In the genomic region with DNA sequence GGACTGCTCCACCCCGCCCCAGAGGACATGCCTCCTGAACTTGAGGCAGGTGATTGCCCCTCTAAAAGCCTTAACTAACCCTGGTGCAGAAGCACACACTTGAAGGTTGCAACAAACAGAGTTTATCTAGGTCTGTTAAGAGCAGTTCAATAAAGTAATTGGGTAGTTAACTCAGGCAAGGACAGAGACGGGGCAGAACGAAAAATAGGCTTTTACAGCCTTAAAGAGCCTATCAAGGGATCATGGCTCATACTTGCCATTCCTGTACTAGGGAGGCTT, we compare ENCODE assay signal across 11 mouse cellular contexts. TPM values are rescaled to one million over a fixed set of nuclear protein-coding genes. Genes with fewer than 3 reads are reported as not detected.
DNase-seq lines count a peak whose midpoint lies in the region; ATAC-seq and TF ChIP-seq lines count a peak whose summit lies in the region.
"Had no signal": no experiment of that assay in that cellular context is flagged by ENCODE, and none has a peak within 500 bp of the region (broad histone marks: within the 10 kb centered on the region; RNA-seq: fewer than 3 reads in every experiment).

No protein-coding gene starts in this region.

- H3K36me3 ChIP-seq in heart, postnatal 0 days (replicated peaks; ENCODE audit: control insufficient read depth, insufficient read depth, low read length), result 0 out of 2 replicates have a peak, but pooled peaks cover 10% of the 10 kb centered on the region
- peaks cover 6% of the 10 kb centered on the region; the same call in 1 of the 2 replicates for H3K36me3 ChIP-seq in midbrain, embryonic 15.5 days (replicated peaks)
- peaks cover 22% of the 10 kb centered on the region for H3K36me3 ChIP-seq in midbrain, embryonic 13.5 days
- H3K36me3 ChIP-seq in intestine, embryonic 15.5 days, result peaks cover 8% of the 10 kb centered on the region; the same call in 1 of the 2 replicates
- H3K36me3 ChIP-seq in stomach, embryonic 14.5 days (ENCODE audit: control insufficient read depth, insufficient read depth, low read length), result peaks cover 14% of the 10 kb centered on the region

- H3K4me2 ChIP-seq in heart, postnatal 0 days (ENCODE audit: low read depth, low read length), result peak overlapping the region; percentile 74; the same call in 1 of the 2 replicates
- peak overlapping the region; percentile 42; the same call in 1 of the 2 replicates for H3K4me2 ChIP-seq in midbrain, embryonic 15.5 days
- no peak overlapping the region for H3K4me2 ChIP-seq in midbrain, embryonic 13.5 days (replicated peaks)
- H3K4me2 ChIP-seq in intestine, embryonic 15.5 days (replicated peaks), result peak overlapping the region; percentile 63
- H3K4me2 ChIP-seq in stomach, embryonic 14.5 days (replicated peaks; ENCODE audit: low read depth, low read length), result 0 out of 2 replicates have a peak overlapping the region, but pooled peaks have one; percentile 51

- H3K9ac ChIP-seq in heart, postnatal 0 days (replicated peaks; ENCODE audit: low read depth, low read length), result peak overlapping the region; percentile 64; the same call in 1 of the 2 replicates
- H3K9ac ChIP-seq in midbrain, embryonic 15.5 days, result no peak overlapping the region
- no peak overlapping the region for H3K9ac ChIP-seq in midbrain, embryonic 13.5 days (replicated peaks)
- H3K9ac ChIP-seq in intestine, embryonic 15.5 days, result no peak overlapping the region
- no peak overlapping the region for H3K9ac ChIP-seq in stomach, embryonic 14.5 days (replicated peaks; ENCODE audit: low read depth, low read length)

- DNase-seq in heart, postnatal 0 days (ENCODE audit: low spot score), result no peak
- DNase-seq in heart, adult 11 months, result no peak
- DNase-seq in ovary, postnatal 14 days (ENCODE audit: low spot score), result no peak
- DNase-seq: gastrocnemius, postnatal 10 days had no signal

- no peak for TF ChIP-seq CTCF in heart, postnatal 0 days (IDR thresholded peaks at IDR 0.05; ENCODE audit: low read depth)

- no peak for TF ChIP-seq EP300 in heart, postnatal 0 days (IDR thresholded peaks at IDR 0.05; ENCODE audit: low read depth)

- no peaks in the 10 kb centered on the region for H3K27me3 ChIP-seq in heart, postnatal 0 days (ENCODE audit: control insufficient read depth, insufficient read depth, low read length)
- no peaks in the 10 kb centered on the region for H3K27me3 ChIP-seq in midbrain, embryonic 15.5 days (replicated peaks)
- H3K27me3 ChIP-seq in midbrain, embryonic 13.5 days, result no peaks in the 10 kb centered on the region
- H3K27me3 ChIP-seq in intestine, embryonic 15.5 days (replicated peaks), result no peaks in the 10 kb centered on the region
- H3K27me3 ChIP-seq in stomach, embryonic 14.5 days (ENCODE audit: control insufficient read depth, insufficient read depth, low read length), result no peaks in the 10 kb centered on the region

- ATAC-seq in heart, postnatal 0 days (ENCODE audit: insufficient read depth, low read depth), result no peak
- no peak for ATAC-seq in midbrain, embryonic 15.5 days (replicated peaks)
- ATAC-seq in midbrain, embryonic 13.5 days, result no peak
- ATAC-seq in intestine, embryonic 15.5 days, result no peak
- ATAC-seq in stomach, embryonic 14.5 days (ENCODE audit: insufficient number of reproducible peaks, insufficient read depth, low FRiP score, low read depth), result no peak
- ATAC-seq in granulocyte monocyte progenitor cell, adult 5-6 weeks (replicated peaks; ENCODE audit: poor library complexity, severe bottlenecking), result no peak

- WGBS in heart, postnatal 0 days, result 66% methylated on average over 3 of the region's 3 CpGs
- WGBS in midbrain, embryonic 15.5 days, result 78% methylated on average over 3 of the region's 3 CpGs
- 72% methylated on average over 3 of the region's 3 CpGs for WGBS in midbrain, embryonic 13.5 days
- 45% methylated on average over 3 of the region's 3 CpGs for WGBS in intestine, embryonic 15.5 days
- 60% methylated on average over 3 of the region's 3 CpGs for WGBS in stomach, embryonic 14.5 days

- peak overlapping the region; percentile 47; the same call in 1 of the 2 replicates for H3K4me3 ChIP-seq in heart, postnatal 0 days (ENCODE audit: low read depth, low read length)
- H3K4me3 ChIP-seq in midbrain, embryonic 15.5 days, result no peak overlapping the region
- no peak overlapping the region for H3K4me3 ChIP-seq in midbrain, embryonic 13.5 days (replicated peaks)
- H3K4me3 ChIP-seq in intestine, embryonic 15.5 days (replicated peaks), result no peak overlapping the region
- no peak overlapping the region for H3K4me3 ChIP-seq in stomach, embryonic 14.5 days (ENCODE audit: low read depth, low read length)

- H3K4me1 ChIP-seq in heart, postnatal 0 days (ENCODE audit: control insufficient read depth, insufficient read depth), result peaks cover 14% of the 10 kb centered on the region
- H3K4me1 ChIP-seq in midbrain, embryonic 15.5 days, result peaks cover 39% of the 10 kb centered on the region
- H3K4me1 ChIP-seq in midbrain, embryonic 13.5 days (replicated peaks), result peaks cover 54% of the 10 kb centered on the region
- peaks cover 42% of the 10 kb centered on the region for H3K4me1 ChIP-seq in intestine, embryonic 15.5 days (replicated peaks)
- peaks cover 26% of the 10 kb centered on the region for H3K4me1 ChIP-seq in stomach, embryonic 14.5 days (ENCODE audit: control insufficient read depth, insufficient read depth, low read length)

- H3K9me3 ChIP-seq in heart, postnatal 0 days (replicated peaks; ENCODE audit: control insufficient read depth, low read length), result no peaks in the 10 kb centered on the region
- no peaks in the 10 kb centered on the region for H3K9me3 ChIP-seq in midbrain, embryonic 15.5 days
- no peaks in the 10 kb centered on the region for H3K9me3 ChIP-seq in midbrain, embryonic 13.5 days
- no peaks in the 10 kb centered on the region for H3K9me3 ChIP-seq in intestine, embryonic 15.5 days
- no peaks in the 10 kb centered on the region for H3K9me3 ChIP-seq in stomach, embryonic 14.5 days (ENCODE audit: control insufficient read depth, low read depth, low read length)

- H3K27ac ChIP-seq in heart, postnatal 0 days (ENCODE audit: low read depth), result peak overlapping the region; percentile 63; the same call in 1 of the 2 replicates
- H3K27ac ChIP-seq in midbrain, embryonic 15.5 days, result no peak overlapping the region
- no peak overlapping the region for H3K27ac ChIP-seq in midbrain, embryonic 13.5 days
- peak overlapping the region; percentile 82 for H3K27ac ChIP-seq in intestine, embryonic 15.5 days
- H3K27ac ChIP-seq in stomach, embryonic 14.5 days (ENCODE audit: low read length), result peak overlapping the region; percentile 48; the same call in 1 of the 2 replicates

RNA-seq across cellular contexts. Expression of a gene that starts 2.1 kb away (rescaled TPM):
- 50.0 and 51.3 TPM in 2 replicates for total RNA-seq in heart, postnatal 0 days (2014; rRNA removed; ENCODE audit: low replicate concordance)
- 7.1 and 7.3 TPM in 2 replicates for polyA plus RNA-seq in heart, postnatal 0 days (2015; fragmentation: Nextera tagmentation; extraction: Ambion mirVana)
- 33.4 and 40.2 TPM in 2 replicates for polyA plus RNA-seq in midbrain, embryonic 15.5 days (2015; fragmentation: Nextera tagmentation; extraction: Ambion mirVana)
- polyA plus RNA-seq in midbrain, embryonic 13.5 days (2015; fragmentation: Nextera tagmentation; extraction: Ambion mirVana), result 21.6 and 29.4 TPM in 2 replicates
- 24.5 and 24.6 TPM in 2 replicates for polyA plus RNA-seq in intestine, embryonic 15.5 days (2015; fragmentation: Nextera tagmentation; extraction: Ambion mirVana)
- 22.7 and 25.5 TPM in 2 replicates for polyA plus RNA-seq in stomach, embryonic 14.5 days (2014; fragmentation: Nextera tagmentation; extraction: Ambion mirVana)
- total RNA-seq in granulocyte monocyte progenitor cell, adult 5-6 weeks (2014; fragmentation: Nextera tagmentation), result 14.5 and 24.3 TPM in 2 replicates
- total RNA-seq in granulocyte monocyte progenitor cell, adult 5-6 weeks (2017), result 8.4 and 17.5 TPM in 2 replicates

RNA-seq across cellular contexts. Expression of a gene that starts 10.7 kb away (rescaled TPM):
- 0.08 and 0.34 TPM in 2 replicates for total RNA-seq in heart, postnatal 0 days (2014; rRNA removed; ENCODE audit: low replicate concordance)
- polyA plus RNA-seq in heart, postnatal 0 days (2015; fragmentation: Nextera tagmentation; extraction: Ambion mirVana), result 0.79 and 1.2 TPM in 2 replicates
- polyA plus RNA-seq in midbrain, embryonic 15.5 days (2015; fragmentation: Nextera tagmentation; extraction: Ambion mirVana), result 5.8 and 6.2 TPM in 2 replicates
- 3.8 and 4.2 TPM in 2 replicates for polyA plus RNA-seq in midbrain, embryonic 13.5 days (2015; fragmentation: Nextera tagmentation; extraction: Ambion mirVana)
- polyA plus RNA-seq in intestine, embryonic 15.5 days (2015; fragmentation: Nextera tagmentation; extraction: Ambion mirVana), result 2.5 and 2.9 TPM in 2 replicates
- 3.0 and 3.5 TPM in 2 replicates for polyA plus RNA-seq in stomach, embryonic 14.5 days (2014; fragmentation: Nextera tagmentation; extraction: Ambion mirVana)
- total RNA-seq in granulocyte monocyte progenitor cell, adult 5-6 weeks (2014; fragmentation: Nextera tagmentation), result not detected in 2 replicates
- total RNA-seq in granulocyte monocyte progenitor cell, adult 5-6 weeks (2017), result 0.82 TPM in 1 of 2 replicates, not detected in the other

RNA-seq across cellular contexts. Expression of a gene that starts 14.5 kb away (rescaled TPM):
- total RNA-seq in heart, postnatal 0 days (2014; rRNA removed; ENCODE audit: low replicate concordance), result not detected in 2 replicates
- not detected in 2 replicates for polyA plus RNA-seq in heart, postnatal 0 days (2015; fragmentation: Nextera tagmentation; extraction: Ambion mirVana)
- polyA plus RNA-seq in midbrain, embryonic 15.5 days (2015; fragmentation: Nextera tagmentation; extraction: Ambion mirVana), result 0.80 and 1.0 TPM in 2 replicates
- 0.26 and 0.58 TPM in 2 replicates for polyA plus RNA-seq in midbrain, embryonic 13.5 days (2015; fragmentation: Nextera tagmentation; extraction: Ambion mirVana)
- not detected in 2 replicates for polyA plus RNA-seq in intestine, embryonic 15.5 days (2015; fragmentation: Nextera tagmentation; extraction: Ambion mirVana)
- polyA plus RNA-seq in stomach, embryonic 14.5 days (2014; fragmentation: Nextera tagmentation; extraction: Ambion mirVana), result not detected in 2 replicates
- total RNA-seq in granulocyte monocyte progenitor cell, adult 5-6 weeks (2014; fragmentation: Nextera tagmentation), result not detected in 2 replicates
- not detected in 2 replicates for total RNA-seq in granulocyte monocyte progenitor cell, adult 5-6 weeks (2017)
- total RNA-seq: adrenal gland, postnatal 36 days; gastrocnemius, postnatal 10 days had no signal

RNA-seq across cellular contexts. Expression of a gene that starts 21.6 kb away (rescaled TPM):
- total RNA-seq in heart, postnatal 0 days (2014; rRNA removed; ENCODE audit: low replicate concordance), result not detected in 2 replicates
- polyA plus RNA-seq in heart, postnatal 0 days (2015; fragmentation: Nextera tagmentation; extraction: Ambion mirVana), result 0.11 TPM in 1 of 2 replicates, not detected in the other
- not detected in 2 replicates for polyA plus RNA-seq in midbrain, embryonic 15.5 days (2015; fragmentation: Nextera tagmentation; extraction: Ambion mirVana)
- not detected in 2 replicates for polyA plus RNA-seq in midbrain, embryonic 13.5 days (2015; fragmentation: Nextera tagmentation; extraction: Ambion mirVana)
- 26.6 and 28.3 TPM in 2 replicates for polyA plus RNA-seq in intestine, embryonic 15.5 days (2015; fragmentation: Nextera tagmentation; extraction: Ambion mirVana)
- 14.8 and 15.3 TPM in 2 replicates for polyA plus RNA-seq in stomach, embryonic 14.5 days (2014; fragmentation: Nextera tagmentation; extraction: Ambion mirVana)
- not detected in 2 replicates for total RNA-seq in granulocyte monocyte progenitor cell, adult 5-6 weeks (2014; fragmentation: Nextera tagmentation)
- total RNA-seq in granulocyte monocyte progenitor cell, adult 5-6 weeks (2017), result not detected in 2 replicates
- total RNA-seq: adrenal gland, postnatal 36 days; layer of hippocampus, postnatal 10 days had no signal

RNA-seq across cellular contexts. Expression of a gene that starts 22.4 kb away (rescaled TPM):
- total RNA-seq in heart, postnatal 0 days (2014; rRNA removed; ENCODE audit: low replicate concordance), result 68.8 and 72.0 TPM in 2 replicates
- polyA plus RNA-seq in heart, postnatal 0 days (2015; fragmentation: Nextera tagmentation; extraction: Ambion mirVana), result 14.6 and 16.7 TPM in 2 replicates
- polyA plus RNA-seq in midbrain, embryonic 15.5 days (2015; fragmentation: Nextera tagmentation; extraction: Ambion mirVana), result 30.6 and 32.7 TPM in 2 replicates
- 31.8 and 37.2 TPM in 2 replicates for polyA plus RNA-seq in midbrain, embryonic 13.5 days (2015; fragmentation: Nextera tagmentation; extraction: Ambion mirVana)
- 29.6 and 30.3 TPM in 2 replicates for polyA plus RNA-seq in intestine, embryonic 15.5 days (2015; fragmentation: Nextera tagmentation; extraction: Ambion mirVana)
- polyA plus RNA-seq in stomach, embryonic 14.5 days (2014; fragmentation: Nextera tagmentation; extraction: Ambion mirVana), result 21.7 and 23.7 TPM in 2 replicates
- total RNA-seq in granulocyte monocyte progenitor cell, adult 5-6 weeks (2014; fragmentation: Nextera tagmentation), result 79.9 and 98.6 TPM in 2 replicates
- 38.5 and 46.7 TPM in 2 replicates for total RNA-seq in granulocyte monocyte progenitor cell, adult 5-6 weeks (2017)

Comparison
In these comparisons a context has a peak if more than half of its experiments do, and no peak if none do; other contexts are left out.
1. H3K27ac ChIP-seq: peak in heart, postnatal 0 days (single experiment), intestine, embryonic 15.5 days (single experiment) and stomach, embryonic 14.5 days (single experiment); none in midbrain, embryonic 15.5 days (single experiment) and midbrain, embryonic 13.5 days (single experiment).